Mouse (Mus musculus) hindbrain, embryonic 14.5 days (tissue): ENCODE data around the gene Arhgef17. TPM values are rescaled to one million over a fixed set of nuclear protein-coding genes. Genes with fewer than 3 reads are reported as not detected.

Experiments
- ATAC-seq: fragments of 200-750 bp; cut with Nextera tagmentation; 2 replicates; pipeline ENCODE4 v1.8.0; 2017; ENCODE audit warnings: moderate number of reproducible peaks, mild to moderate bottlenecking, moderate TSS enrichment, moderate library complexity; ENCODE audit not compliant: low FRiP score
- DNase-seq: peaks from one replicate; pipeline ENCODE4 v3.0.0-alpha.2; 2015; ENCODE audit warnings: low spot score
- H3K27ac ChIP-seq: fragments of 300-500 bp; sonication (generic); 2 replicates; pipeline ENCODE4 v1.5.1; 2014; ENCODE audit warnings: mild to moderate bottlenecking, moderate library complexity
- H3K27me3 ChIP-seq: fragments of 300-500 bp; sonication (generic); 2 replicates; pipeline ENCODE4 v1.6.1; 2014; ENCODE audit warnings: mild to moderate bottlenecking, low read length, mixed read lengths; ENCODE audit not compliant: control insufficient read depth, insufficient read depth
- H3K36me3 ChIP-seq: fragments of 300-500 bp; sonication (generic); replicated peaks from 2 replicates; pipeline ENCODE4 v1.6.1; 2014; ENCODE audit not compliant: control insufficient read depth, insufficient read depth
- H3K4me1 ChIP-seq: fragments of 300-500 bp; sonication (generic); replicated peaks from 2 replicates; pipeline ENCODE4 v1.6.1; 2014; ENCODE audit warnings: antibody characterized with exemption, low read length, mixed read lengths; ENCODE audit not compliant: control insufficient read depth, insufficient read depth
- H3K4me2 ChIP-seq: fragments of 300-500 bp; sonication (generic); replicated peaks from 2 replicates; pipeline ENCODE4 v1.6.1; 2014; ENCODE audit warnings: mild to moderate bottlenecking, moderate library complexity
- H3K4me3 ChIP-seq: fragments of 300-500 bp; sonication (generic); replicated peaks from 2 replicates; pipeline ENCODE4 v1.5.1; 2014; ENCODE audit warnings: mild to moderate bottlenecking, low read length
- H3K9ac ChIP-seq: fragments of 300-500 bp; sonication (generic); 2 replicates; pipeline ENCODE4 v1.6.1; 2014
- H3K9me3 ChIP-seq: fragments of 300-500 bp; sonication (generic); 2 replicates; pipeline ENCODE4 v1.6.1; 2016; ENCODE audit warnings: low read length; ENCODE audit not compliant: control insufficient read depth
- WGBS: fragments of 180-500 bp; shearing (Covaris S2); extraction: QIAGEN DNeasy Blood & Tissue Kit; methylation state at CpG from one replicate; pipeline ENCODE4 v1.1.7; 2014; 5-methylcytosine and 5-hydroxymethylcytosine counted together
- polyA plus RNA-seq: library from polyadenylated mRNA; unstranded; fragments of >200 nt; fragmentation: Nextera tagmentation; extraction: Ambion mirVana; gene quantifications from 2 replicates; pipeline ENCODE4 v1.2.1, GENCODE M21; 2014

Arhgef17 gene
- polyA plus RNA-seq, 1 experiment from 2014 or later, result 15.5 TPM

DNA sequence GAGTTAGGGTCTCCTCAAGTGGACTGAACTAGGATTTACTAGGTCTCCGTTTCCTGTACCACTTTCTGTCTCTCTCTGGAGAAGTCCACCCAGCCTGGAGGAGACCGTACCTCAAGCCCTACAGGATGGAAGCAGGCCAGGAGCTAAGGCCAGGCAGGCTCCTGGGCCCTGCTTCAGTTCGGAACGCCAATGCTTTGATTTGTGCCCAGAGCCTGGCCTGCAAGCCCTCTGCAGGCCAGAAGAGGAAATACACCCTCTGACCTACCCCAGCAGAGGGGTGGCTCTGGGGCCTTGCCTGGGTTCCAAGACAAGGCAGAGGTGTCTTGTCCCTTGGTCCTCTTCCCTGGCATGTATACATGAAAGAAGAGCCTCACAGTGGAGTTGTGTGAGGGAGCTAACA is 33.2 kb upstream of the Arhgef17 start:
- no peaks in the 10 kb centered on the region for H3K9me3 ChIP-seq
- ATAC-seq (no peak), DNase-seq (no peak)
- H3K4me3 ChIP-seq, result no peak overlapping the region
- H3K4me2 ChIP-seq, result no peak overlapping the region
- H3K4me1 ChIP-seq, result no peaks in the 10 kb centered on the region
- H3K36me3 ChIP-seq, result no peaks in the 10 kb centered on the region
- H3K9ac ChIP-seq, result no peak overlapping the region
- H3K27ac ChIP-seq, result no peak overlapping the region
- WGBS, result 15% methylated on average over 4 of the region's 4 CpGs
- no peaks in the 10 kb centered on the region for H3K27me3 ChIP-seq

DNA sequence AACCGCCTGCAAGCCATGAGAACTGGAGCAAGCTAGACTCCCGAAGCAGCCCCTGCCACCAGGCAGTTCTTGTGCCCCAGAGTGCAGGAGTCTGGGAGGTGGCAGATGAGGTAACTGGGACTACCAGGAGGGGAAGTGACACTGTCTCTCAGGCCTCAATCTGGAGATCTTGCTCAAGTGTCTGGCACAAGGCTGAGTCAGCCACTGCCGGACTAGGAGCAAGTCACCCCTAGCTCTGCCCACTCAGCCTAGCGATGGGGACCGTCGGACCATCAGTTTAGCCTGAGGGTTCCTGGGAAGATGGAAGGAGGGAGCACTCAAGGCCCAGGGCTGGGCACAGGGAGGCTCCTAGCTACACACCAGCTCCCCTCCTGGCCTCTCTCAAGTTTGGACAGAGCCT is 32.3 kb upstream of the Arhgef17 start:
- no peak for ATAC-seq
- no peak overlapping the region for H3K4me2 ChIP-seq
- no peaks in the 10 kb centered on the region for H3K4me1 ChIP-seq
- no peaks in the 10 kb centered on the region for H3K9me3 ChIP-seq
- H3K27ac ChIP-seq, result no peak overlapping the region
- no peak overlapping the region for H3K4me3 ChIP-seq
- no peaks in the 10 kb centered on the region for H3K27me3 ChIP-seq
- H3K36me3 ChIP-seq, result no peaks in the 10 kb centered on the region
- 92% methylated on average over 6 of the region's 6 CpGs for WGBS
- no peak for DNase-seq
- H3K9ac ChIP-seq, result no peak overlapping the region

DNA sequence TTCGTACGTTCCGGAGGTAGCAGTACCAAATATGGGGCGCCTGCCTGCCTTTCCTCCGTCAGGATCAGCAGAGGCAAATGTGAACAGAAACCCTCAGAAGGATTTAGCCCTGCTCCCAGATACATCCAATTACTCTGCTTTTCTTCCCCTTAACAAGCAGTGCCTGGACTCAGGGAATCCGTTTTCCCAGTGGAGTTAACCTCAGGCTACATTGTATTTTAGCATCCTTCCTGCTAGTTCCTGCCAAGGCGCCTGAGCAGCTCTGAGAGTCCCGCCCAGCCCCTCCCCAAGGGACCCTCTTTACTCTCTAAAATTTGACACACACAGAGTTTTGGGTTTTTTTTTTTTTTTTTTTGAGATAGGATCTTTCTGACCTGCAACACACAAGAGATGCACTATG is 31.5 kb upstream of the Arhgef17 start:
- Histone ChIP-seq H3K4me1 (no peaks in the 10 kb centered on the region), H3K9me3 (no peaks in the 10 kb centered on the region), H3K27me3 (no peaks in the 10 kb centered on the region), H3K36me3 (no peaks in the 10 kb centered on the region), H3K4me2 (no peak overlapping the region), H3K27ac (no peak overlapping the region), H3K4me3 (no peak overlapping the region), H3K9ac (no peak overlapping the region)
- WGBS, result 74% methylated on average over 8 of the region's 8 CpGs
- ATAC-seq (no peak), DNase-seq (no peak)

DNA sequence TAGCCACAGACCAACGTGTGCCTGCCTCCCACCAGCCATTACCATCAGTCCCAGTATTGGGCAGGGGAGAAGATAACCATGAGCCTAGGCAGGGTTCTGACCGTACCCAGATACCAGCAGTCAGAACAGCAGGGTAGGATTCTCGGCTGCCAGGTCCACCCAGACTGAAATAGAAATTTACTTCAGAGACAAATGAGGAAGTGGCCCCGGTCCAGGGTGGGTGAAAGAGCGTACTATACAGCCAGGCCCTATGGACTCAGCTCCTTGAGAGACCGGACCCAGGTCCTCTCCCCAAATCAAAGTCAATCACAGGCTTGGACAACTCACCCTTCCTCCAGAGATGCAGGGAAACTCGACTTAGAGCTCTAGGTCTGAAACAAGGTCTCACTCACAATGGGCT is 29.2 kb upstream of the Arhgef17 start:
- DNase-seq (no peak), ATAC-seq (no peak)
- H3K4me1 ChIP-seq, result no peaks in the 10 kb centered on the region
- 77% methylated on average over 7 of the region's 7 CpGs for WGBS
- no peaks in the 10 kb centered on the region for H3K36me3 ChIP-seq
- H3K27me3 ChIP-seq, result no peaks in the 10 kb centered on the region
- no peak overlapping the region for H3K27ac ChIP-seq
- H3K4me2 ChIP-seq, result no peak overlapping the region
- no peaks in the 10 kb centered on the region for H3K9me3 ChIP-seq
- no peak overlapping the region for H3K4me3 ChIP-seq
- H3K9ac ChIP-seq, result no peak overlapping the region

DNA sequence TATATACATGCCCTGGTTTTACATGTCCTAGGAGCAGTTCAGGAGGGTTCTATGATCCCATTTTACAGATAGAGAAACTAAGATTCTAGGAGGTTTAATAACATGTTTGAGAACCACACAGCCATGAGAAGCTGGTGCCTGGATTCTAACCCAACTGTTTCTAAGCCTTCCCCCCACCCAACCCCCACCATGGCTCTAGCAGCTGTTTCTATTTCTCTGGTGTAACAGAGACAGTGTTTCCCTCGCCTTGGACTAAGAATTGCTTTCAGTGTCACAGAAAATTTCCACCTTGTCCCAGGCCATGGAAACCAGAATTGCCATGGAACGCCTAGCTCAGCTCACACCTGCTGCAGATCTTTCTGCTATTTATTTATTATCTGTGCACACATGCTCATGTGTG is 28.6 kb upstream of the Arhgef17 start:
- no peaks in the 10 kb centered on the region for H3K9me3 ChIP-seq
- no peak overlapping the region for H3K27ac ChIP-seq
- no peak overlapping the region for H3K4me2 ChIP-seq
- H3K4me3 ChIP-seq, result no peak overlapping the region
- H3K4me1 ChIP-seq, result no peaks in the 10 kb centered on the region
- no peak overlapping the region for H3K9ac ChIP-seq
- ATAC-seq, result no peak
- DNase-seq, result no peak
- WGBS, result 73% methylated on average over 2 of the region's 2 CpGs
- no peaks in the 10 kb centered on the region for H3K36me3 ChIP-seq
- no peaks in the 10 kb centered on the region for H3K27me3 ChIP-seq

DNA sequence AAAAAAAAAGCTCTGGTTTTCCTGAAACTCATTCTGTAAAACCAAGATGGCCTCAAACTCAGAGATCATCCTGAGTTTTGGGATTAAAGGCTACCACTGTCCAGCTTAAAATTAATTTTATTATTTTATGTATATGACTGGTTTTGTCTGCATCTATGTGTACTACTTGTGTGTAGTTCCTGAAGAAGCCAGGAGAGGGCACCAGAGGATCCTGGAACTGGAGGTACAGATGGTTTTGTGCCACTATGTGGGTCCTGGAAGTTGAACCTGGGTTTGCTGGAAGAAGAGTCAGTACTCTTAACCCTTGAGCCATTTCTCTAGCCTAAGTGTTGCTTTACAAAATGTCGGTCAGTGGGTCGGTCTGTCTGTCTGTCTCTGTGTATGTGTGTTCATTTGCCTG is 26.5 kb upstream of the Arhgef17 start:
- H3K9me3 ChIP-seq, result no peaks in the 10 kb centered on the region
- H3K27me3 ChIP-seq, result no peaks in the 10 kb centered on the region
- no peaks in the 10 kb centered on the region for H3K36me3 ChIP-seq
- no peak overlapping the region for H3K4me3 ChIP-seq
- H3K27ac ChIP-seq, result no peak overlapping the region
- ATAC-seq (no peak), DNase-seq (no peak)
- 96% methylated on average over 2 of the region's 2 CpGs for WGBS
- H3K9ac ChIP-seq, result no peak overlapping the region
- no peaks in the 10 kb centered on the region for H3K4me1 ChIP-seq
- H3K4me2 ChIP-seq, result no peak overlapping the region

DNA sequence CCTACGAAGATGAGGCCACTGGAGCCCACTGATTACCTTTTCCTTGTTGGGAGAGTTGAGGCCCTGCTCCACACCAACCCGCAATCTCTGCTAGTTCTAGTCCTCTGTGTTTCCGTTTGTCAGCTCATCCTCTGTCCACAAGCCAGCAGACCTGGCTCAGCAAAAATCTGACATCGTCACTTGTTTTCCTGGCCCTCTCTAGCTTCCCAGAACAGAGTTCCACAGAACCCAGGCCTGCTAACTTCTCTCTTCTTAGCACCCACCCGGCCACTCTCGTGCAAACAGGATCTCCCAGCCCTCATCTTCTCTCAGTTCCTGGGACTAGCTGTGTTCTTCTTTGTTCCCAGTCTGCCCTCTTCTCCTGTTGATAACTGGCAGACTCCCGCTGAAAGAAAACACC is 20.8 kb upstream of the Arhgef17 start:
- Histone ChIP-seq H3K4me3 (no peak overlapping the region), H3K27me3 (no peaks in the 10 kb centered on the region), H3K4me1 (no peaks in the 10 kb centered on the region), H3K4me2 (no peak overlapping the region), H3K36me3 (no peaks in the 10 kb centered on the region), H3K27ac (no peak overlapping the region), H3K9me3 (no peaks in the 10 kb centered on the region), H3K9ac (no peak overlapping the region)
- 89% methylated on average over 7 of the region's 7 CpGs for WGBS
- DNase-seq (no peak), ATAC-seq (no peak)

DNA sequence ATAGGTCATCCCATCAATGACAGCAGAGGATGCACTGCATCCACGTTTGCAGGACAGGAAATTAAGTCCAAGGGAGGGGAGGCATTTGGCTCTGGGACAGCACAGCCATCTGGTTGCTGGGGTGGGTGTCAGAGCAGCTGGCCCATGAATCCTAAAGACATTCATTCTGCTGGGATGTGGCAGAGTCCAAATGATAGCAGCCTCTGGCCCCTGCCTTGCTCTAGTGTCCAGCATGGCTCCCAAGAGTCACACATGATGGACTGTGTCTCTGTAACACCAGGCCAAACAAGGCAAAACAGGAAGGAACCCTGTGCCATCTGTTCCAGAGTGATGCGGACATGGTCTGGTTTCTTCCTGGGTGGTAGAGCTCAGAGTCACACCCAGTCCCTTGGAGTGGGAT is 20.0 kb upstream of the Arhgef17 start:
- Histone ChIP-seq H3K4me2 (no peak overlapping the region), H3K4me1 (no peaks in the 10 kb centered on the region), H3K27me3 (no peaks in the 10 kb centered on the region), H3K9me3 (no peaks in the 10 kb centered on the region), H3K9ac (no peak overlapping the region), H3K4me3 (no peak overlapping the region), H3K36me3 (no peaks in the 10 kb centered on the region), H3K27ac (no peak overlapping the region)
- DNase-seq (no peak), ATAC-seq (no peak)
- 61% methylated on average over 2 of the region's 2 CpGs for WGBS

DNA sequence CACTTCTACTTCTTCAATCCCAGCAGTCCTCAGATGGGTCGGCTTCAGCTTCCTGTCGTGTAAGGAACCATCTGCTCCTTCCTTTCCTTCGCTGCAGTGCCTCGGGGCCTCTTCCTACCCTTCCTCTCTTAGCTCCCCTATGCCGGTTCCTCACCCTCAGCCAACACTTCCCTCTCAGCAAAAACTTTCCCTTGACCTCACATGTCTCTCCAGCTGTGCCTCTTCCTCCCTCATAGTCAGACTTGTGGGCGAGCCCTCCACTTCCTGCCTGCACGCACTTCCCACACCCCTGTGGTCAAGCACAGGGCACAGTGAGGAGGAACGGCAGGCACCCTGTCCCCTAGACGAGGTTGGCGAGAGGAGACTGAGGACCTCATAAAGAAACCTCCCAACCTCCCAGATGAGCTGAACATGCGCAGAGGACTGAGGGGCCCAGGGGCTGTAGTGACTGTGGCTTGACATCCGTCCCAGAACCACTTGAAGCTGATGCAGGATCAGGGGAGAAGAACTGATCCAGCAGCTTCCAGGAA is 18.6 kb upstream of the Arhgef17 start:
- Histone ChIP-seq H3K27me3 (no peaks in the 10 kb centered on the region), H3K9ac (no peak overlapping the region), H3K27ac (no peak overlapping the region), H3K4me2 (no peak overlapping the region), H3K36me3 (no peaks in the 10 kb centered on the region), H3K9me3 (no peaks in the 10 kb centered on the region), H3K4me3 (no peak overlapping the region), H3K4me1 (no peaks in the 10 kb centered on the region)
- DNase-seq (no peak), ATAC-seq (no peak)
- WGBS, result 69% methylated on average over 12 of the region's 12 CpGs

DNA sequence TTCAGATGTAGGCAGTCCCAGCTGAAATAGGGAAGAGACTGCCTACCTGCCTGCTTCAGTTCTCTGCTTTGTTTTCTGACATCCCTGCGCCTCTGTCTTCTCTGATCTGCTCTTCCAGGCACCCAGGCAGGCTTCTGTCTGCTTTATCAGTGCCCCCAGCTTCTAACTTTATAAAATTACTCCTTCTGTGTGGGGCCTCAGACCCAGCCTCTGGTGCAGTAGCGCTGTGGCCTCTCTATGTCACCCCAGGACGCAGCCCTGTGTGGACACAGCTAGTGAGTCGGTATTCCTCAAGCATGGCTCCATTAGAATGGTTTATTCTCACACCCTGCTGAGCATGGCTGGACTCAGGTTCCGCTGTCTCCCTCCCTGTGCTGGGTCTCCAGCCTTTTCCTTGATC is 18.1 kb upstream of the Arhgef17 start:
- ATAC-seq, result no peak
- WGBS, result 63% methylated on average over 5 of the region's 5 CpGs
- DNase-seq, result no peak
- no peak overlapping the region for H3K4me3 ChIP-seq
- H3K4me1 ChIP-seq, result no peaks in the 10 kb centered on the region
- H3K27ac ChIP-seq, result peak overlapping the region; percentile 41; the same call in 1 of the 2 replicates
- no peak overlapping the region for H3K4me2 ChIP-seq
- no peaks in the 10 kb centered on the region for H3K9me3 ChIP-seq
- no peaks in the 10 kb centered on the region for H3K27me3 ChIP-seq
- no peaks in the 10 kb centered on the region for H3K36me3 ChIP-seq
- H3K9ac ChIP-seq, result no peak overlapping the region
